In genomic region chr3:100474536-100474935, GRCm38 (mm10) we compare ENCODE assay signal across 22 mouse cellular contexts. TPM values are rescaled to one million over a fixed set of nuclear protein-coding genes. Genes with fewer than 3 reads are reported as not detected.
DNase-seq lines count a peak whose midpoint lies in the region; ATAC-seq and TF ChIP-seq lines count a peak whose summit lies in the region.
"Had no signal": no experiment of that assay in that cellular context is flagged by ENCODE, and none has a peak within 500 bp of the region (broad histone marks: within the 10 kb centered on the region; RNA-seq: fewer than 3 reads in every experiment).

No protein-coding gene starts in this region.

- no peak overlapping the region for H3K27ac ChIP-seq in embryonic facial prominence, embryonic 14.5 days (replicated peaks; ENCODE audit: low read depth, low read length)
- no peak overlapping the region for H3K27ac ChIP-seq in embryonic facial prominence, embryonic 10.5 days (replicated peaks)
- H3K27ac ChIP-seq in hindbrain, embryonic 15.5 days (replicated peaks): no peak overlapping the region
- no peak overlapping the region for H3K27ac ChIP-seq in midbrain, embryonic 14.5 days (replicated peaks; ENCODE audit: low read depth, low read length)
- H3K27ac ChIP-seq in neural tube, embryonic 14.5 days (ENCODE audit: low read depth, low read length): no peak overlapping the region
- H3K27ac ChIP-seq in intestine, postnatal 0 days (ENCODE audit: low read depth, low read length): no peak overlapping the region
- H3K27ac ChIP-seq: embryonic facial prominence, embryonic 13.5 days; intestine, embryonic 15.5 days; limb, embryonic 13.5 days; liver, embryonic 14.5 days; lung, embryonic 15.5 days; macrophage had no signal

- no peaks in the 10 kb centered on the region for H3K4me1 ChIP-seq in embryonic facial prominence, embryonic 14.5 days (ENCODE audit: control insufficient read depth, insufficient read depth, low read length)
- peaks cover 15% of the 10 kb centered on the region for H3K4me1 ChIP-seq in embryonic facial prominence, embryonic 10.5 days
- H3K4me1 ChIP-seq in hindbrain, embryonic 15.5 days (replicated peaks): peaks cover 7% of the 10 kb centered on the region; the same call in 1 of the 2 replicates
- 0 out of 2 replicates have a peak, but pooled peaks cover 3% of the 10 kb centered on the region for H3K4me1 ChIP-seq in midbrain, embryonic 14.5 days (ENCODE audit: control insufficient read depth, insufficient read depth, low read length)
- H3K4me1 ChIP-seq in neural tube, embryonic 14.5 days (ENCODE audit: control insufficient read depth, insufficient read depth, low read length): no peaks in the 10 kb centered on the region
- H3K4me1 ChIP-seq in intestine, postnatal 0 days (replicated peaks; ENCODE audit: control insufficient read depth, insufficient read depth, low read length): no peaks in the 10 kb centered on the region
- H3K4me1 ChIP-seq: embryonic facial prominence, embryonic 13.5 days; heart, embryonic 12.5 days; intestine, embryonic 15.5 days; limb, embryonic 13.5 days; lung, embryonic 15.5 days had no signal

- no peak overlapping the region for H3K4me3 ChIP-seq in embryonic facial prominence, embryonic 14.5 days (ENCODE audit: low read depth, low read length)
- H3K4me3 ChIP-seq in embryonic facial prominence, embryonic 10.5 days: no peak overlapping the region
- no peak overlapping the region for H3K4me3 ChIP-seq in hindbrain, embryonic 15.5 days
- H3K4me3 ChIP-seq in midbrain, embryonic 14.5 days (replicated peaks; ENCODE audit: low read depth, low read length): no peak overlapping the region
- no peak overlapping the region for H3K4me3 ChIP-seq in neural tube, embryonic 14.5 days (ENCODE audit: low read depth, low read length)
- no peak overlapping the region for H3K4me3 ChIP-seq in intestine, postnatal 0 days (ENCODE audit: low read depth, low read length)
- H3K4me3 ChIP-seq: embryonic facial prominence, embryonic 13.5 days; heart, embryonic 12.5 days; intestine, embryonic 15.5 days; limb, embryonic 13.5 days; lung, embryonic 15.5 days had no signal

- no peaks in the 10 kb centered on the region for H3K27me3 ChIP-seq in embryonic facial prominence, embryonic 14.5 days (replicated peaks; ENCODE audit: control insufficient read depth, insufficient read depth, low read length)
- no peaks in the 10 kb centered on the region for H3K27me3 ChIP-seq in embryonic facial prominence, embryonic 10.5 days (replicated peaks; ENCODE audit: low read depth, poor library complexity, severe bottlenecking)
- H3K27me3 ChIP-seq in hindbrain, embryonic 15.5 days: no peaks in the 10 kb centered on the region
- no peaks in the 10 kb centered on the region for H3K27me3 ChIP-seq in midbrain, embryonic 14.5 days (ENCODE audit: control insufficient read depth, insufficient read depth, low read length)
- no peaks in the 10 kb centered on the region for H3K27me3 ChIP-seq in neural tube, embryonic 14.5 days (ENCODE audit: control insufficient read depth, insufficient read depth, low read length)
- no peaks in the 10 kb centered on the region for H3K27me3 ChIP-seq in intestine, postnatal 0 days (replicated peaks; ENCODE audit: control insufficient read depth, insufficient read depth, low read length)
- H3K27me3 ChIP-seq: embryonic facial prominence, embryonic 13.5 days; heart, embryonic 12.5 days; intestine, embryonic 15.5 days; limb, embryonic 13.5 days; lung, embryonic 15.5 days; Patski had no signal

- H3K36me3 ChIP-seq in embryonic facial prominence, embryonic 14.5 days (ENCODE audit: control insufficient read depth, insufficient read depth, low read length): no peaks in the 10 kb centered on the region
- no peaks in the 10 kb centered on the region for H3K36me3 ChIP-seq in embryonic facial prominence, embryonic 10.5 days (replicated peaks)
- H3K36me3 ChIP-seq in hindbrain, embryonic 15.5 days: no peaks in the 10 kb centered on the region
- no peaks in the 10 kb centered on the region for H3K36me3 ChIP-seq in midbrain, embryonic 14.5 days (ENCODE audit: control insufficient read depth, insufficient read depth, low read length)
- no peaks in the 10 kb centered on the region for H3K36me3 ChIP-seq in neural tube, embryonic 14.5 days (ENCODE audit: control insufficient read depth, insufficient read depth, low read length)
- H3K36me3 ChIP-seq in intestine, postnatal 0 days (ENCODE audit: control insufficient read depth, insufficient read depth): no peaks in the 10 kb centered on the region
- H3K36me3 ChIP-seq: embryonic facial prominence, embryonic 13.5 days; heart, embryonic 12.5 days; intestine, embryonic 15.5 days; lung, embryonic 15.5 days had no signal

- no peak overlapping the region for H3K4me2 ChIP-seq in embryonic facial prominence, embryonic 14.5 days (ENCODE audit: low read depth, low read length)
- no peak overlapping the region; the same call in 1 of the 2 replicates for H3K4me2 ChIP-seq in hindbrain, embryonic 15.5 days
- H3K4me2 ChIP-seq in midbrain, embryonic 14.5 days (ENCODE audit: low read length): no peak overlapping the region
- no peak overlapping the region for H3K4me2 ChIP-seq in neural tube, embryonic 14.5 days (ENCODE audit: low read depth, low read length)
- H3K4me2 ChIP-seq in intestine, postnatal 0 days (replicated peaks; ENCODE audit: low read depth): no peak overlapping the region
- H3K4me2 ChIP-seq: embryonic facial prominence, embryonic 13.5 days; heart, embryonic 12.5 days; intestine, embryonic 15.5 days; limb, embryonic 13.5 days; lung, embryonic 15.5 days had no signal

- ATAC-seq in embryonic facial prominence, embryonic 14.5 days (ENCODE audit: low read depth): no peak
- peak; percentile 59; the same call in 1 of the 2 replicates for ATAC-seq in hindbrain, embryonic 15.5 days (ENCODE audit: low FRiP score, low read depth)
- peak; percentile 75; the same call in 1 of the 2 replicates for ATAC-seq in midbrain, embryonic 14.5 days (ENCODE audit: low FRiP score, low TSS enrichment)
- ATAC-seq in neural tube, embryonic 14.5 days (ENCODE audit: low read depth): peak; percentile 71
- no peak for ATAC-seq in intestine, postnatal 0 days
- ATAC-seq: forebrain, postnatal 0 days; intestine, embryonic 15.5 days had no signal

- WGBS in embryonic facial prominence, embryonic 14.5 days: 62% methylated on average over 7 of the region's 7 CpGs
- WGBS in embryonic facial prominence, embryonic 10.5 days: 80% methylated on average over 7 of the region's 7 CpGs
- 25% methylated on average over 7 of the region's 7 CpGs for WGBS in hindbrain, embryonic 15.5 days
- 11% methylated on average over 7 of the region's 7 CpGs for WGBS in midbrain, embryonic 14.5 days
- WGBS in neural tube, embryonic 14.5 days: 14% methylated on average over 7 of the region's 7 CpGs
- WGBS in intestine, postnatal 0 days: 87% methylated on average over 7 of the region's 7 CpGs

- no peak overlapping the region for H3K9ac ChIP-seq in embryonic facial prominence, embryonic 14.5 days (ENCODE audit: low read depth, low read length)
- H3K9ac ChIP-seq in hindbrain, embryonic 15.5 days: no peak overlapping the region
- no peak overlapping the region for H3K9ac ChIP-seq in midbrain, embryonic 14.5 days (replicated peaks; ENCODE audit: low read length)
- no peak overlapping the region for H3K9ac ChIP-seq in neural tube, embryonic 14.5 days (replicated peaks; ENCODE audit: low read depth, low read length)
- no peak overlapping the region for H3K9ac ChIP-seq in intestine, postnatal 0 days (ENCODE audit: low read depth, low read length)
- H3K9ac ChIP-seq: embryonic facial prominence, embryonic 13.5 days; forebrain, postnatal 0 days; heart, embryonic 12.5 days; intestine, embryonic 15.5 days; limb, embryonic 13.5 days; liver, embryonic 14.5 days; lung, embryonic 15.5 days had no signal

- 0 out of 2 replicates have a peak, but pooled peaks cover 2% of the 10 kb centered on the region for H3K9me3 ChIP-seq in embryonic facial prominence, embryonic 14.5 days (ENCODE audit: control insufficient read depth, low read length)
- no peaks in the 10 kb centered on the region for H3K9me3 ChIP-seq in embryonic facial prominence, embryonic 10.5 days
- H3K9me3 ChIP-seq in hindbrain, embryonic 15.5 days: no peaks in the 10 kb centered on the region
- H3K9me3 ChIP-seq in midbrain, embryonic 14.5 days (ENCODE audit: control insufficient read depth, low read length): no peaks in the 10 kb centered on the region
- H3K9me3 ChIP-seq in neural tube, embryonic 14.5 days (ENCODE audit: control insufficient read depth, low read length): no peaks in the 10 kb centered on the region
- no peaks in the 10 kb centered on the region for H3K9me3 ChIP-seq in intestine, postnatal 0 days (ENCODE audit: control insufficient read depth)
- H3K9me3 ChIP-seq: embryonic facial prominence, embryonic 13.5 days; heart, embryonic 12.5 days; intestine, embryonic 15.5 days; limb, embryonic 13.5 days; lung, embryonic 15.5 days had no signal

- TF ChIP-seq CTCF in intestine, postnatal 0 days (IDR thresholded peaks at IDR 0.05; ENCODE audit: low read depth): no peak

- DNase-seq in embryonic facial prominence, embryonic 14.5 days (ENCODE audit: low spot score): peak; percentile 12
- no peak for DNase-seq in embryonic facial prominence, embryonic 10.5 days (ENCODE audit: low spot score)
- peak; percentile 63 for DNase-seq in midbrain, embryonic 14.5 days
- DNase-seq in adrenal gland, postnatal 14 days: no peak
- DNase-seq in adrenal gland, postnatal 10 days: no peak
- DNase-seq: adrenal gland, postnatal 36 days; cerebellum, adult 2 months; cerebellum, postnatal 36 days; forebrain, postnatal 0 days; heart, postnatal 36 days; right cerebral cortex, postnatal 25 days had no signal

RNA-seq across cellular contexts. Expression of gene Tent5c, which starts 14.6 kb away (rescaled TPM):
- 8.7 and 13.2 TPM in 2 replicates for polyA plus RNA-seq in embryonic facial prominence, embryonic 14.5 days (2014; fragmentation: Nextera tagmentation; extraction: Ambion mirVana)
- 1.2 and 1.7 TPM in 2 replicates for polyA plus RNA-seq in embryonic facial prominence, embryonic 10.5 days (2016; fragmentation: Nextera tagmentation; extraction: Ambion mirVana)
- polyA plus RNA-seq in hindbrain, embryonic 15.5 days (2015; fragmentation: Nextera tagmentation; extraction: Ambion mirVana): 3.8 and 4.9 TPM in 2 replicates
- 0.98 and 3.2 TPM in 2 replicates for polyA plus RNA-seq in midbrain, embryonic 14.5 days (2014; fragmentation: Nextera tagmentation; extraction: Ambion mirVana)
- 2.9 and 3.2 TPM in 2 replicates for polyA plus RNA-seq in neural tube, embryonic 14.5 days (2014; fragmentation: Nextera tagmentation; extraction: Ambion mirVana)
- total RNA-seq in adrenal gland, postnatal 14 days (2021): 39.4 and 51.7 TPM in 2 replicates
- 10 to 100 TPM; 18.1 to 23.5 TPM for total RNA-seq in adrenal gland, postnatal 10 days (2021)
- polyA plus RNA-seq in intestine, postnatal 0 days (2015; fragmentation: Nextera tagmentation; extraction: Ambion mirVana): 1.8 TPM in 2 replicates

Comparison
In these comparisons a context has a peak if more than half of its experiments do, and no peak if none do; other contexts are left out.
1. DNase-seq: peak in embryonic facial prominence, embryonic 14.5 days (single experiment) and midbrain, embryonic 14.5 days (single experiment); none in embryonic facial prominence, embryonic 10.5 days (single experiment), adrenal gland, postnatal 14 days (single experiment) and adrenal gland, postnatal 10 days (single experiment).
2. ATAC-seq: peak in hindbrain, embryonic 15.5 days (single experiment), midbrain, embryonic 14.5 days (single experiment) and neural tube, embryonic 14.5 days (single experiment); none in embryonic facial prominence, embryonic 14.5 days (single experiment) and intestine, postnatal 0 days (single experiment).